Mouse (Mus musculus) embryonic fibroblast, embryonic 13.5 days (primary cell): Measurements from ENCODE around the gene Schip1.

ENCODE experiments used
- CTCF ChIP-seq: IDR thresholded peaks from 2 replicates; pipeline ENCODE4 v1.5.1; 2011; ENCODE audit warnings: mild to moderate bottlenecking, control low read depth, low read length, moderate library complexity, borderline replicate concordance; ENCODE audit not compliant: insufficient read depth
- POLR2A ChIP-seq: IDR thresholded peaks from 2 replicates; pipeline ENCODE4 v1.6.1; 2011; ENCODE audit warnings: low read depth, mild to moderate bottlenecking, control low read depth, low read length, moderate library complexity

DNA sequence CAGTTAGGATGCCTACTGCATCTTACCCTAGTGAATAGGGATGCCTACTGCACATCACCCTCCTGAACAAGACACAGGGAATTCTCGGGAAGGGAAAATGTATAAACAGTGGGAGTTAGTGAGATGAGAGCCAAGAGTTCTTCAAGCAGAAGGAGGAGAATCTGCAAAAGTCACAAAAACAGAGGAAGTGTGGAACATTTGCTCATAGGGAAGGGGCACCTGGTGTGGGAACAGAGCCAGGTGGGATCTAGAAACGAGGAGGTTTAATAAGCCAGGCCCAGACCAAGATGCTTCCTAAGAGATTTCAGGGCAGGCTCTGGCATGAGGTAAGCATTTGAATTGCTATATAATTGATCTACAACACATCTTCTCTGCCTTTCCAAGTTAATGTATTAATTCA, 186.0 kb downstream of the Schip1 start:
- TF ChIP-seq CTCF (no peak), POLR2A (no peak)
